Mouse (Mus musculus): ENCODE results near the gene Lin7a. TPM values are rescaled to one million over a fixed set of nuclear protein-coding genes. Genes with fewer than 3 reads are reported as not detected.

The Lin7a gene
- total RNA-seq (2014; fragmentation: Nextera tagmentation) = not detected in 2 replicates
- not detected in 2 replicates for total RNA-seq (2017)

DNA sequence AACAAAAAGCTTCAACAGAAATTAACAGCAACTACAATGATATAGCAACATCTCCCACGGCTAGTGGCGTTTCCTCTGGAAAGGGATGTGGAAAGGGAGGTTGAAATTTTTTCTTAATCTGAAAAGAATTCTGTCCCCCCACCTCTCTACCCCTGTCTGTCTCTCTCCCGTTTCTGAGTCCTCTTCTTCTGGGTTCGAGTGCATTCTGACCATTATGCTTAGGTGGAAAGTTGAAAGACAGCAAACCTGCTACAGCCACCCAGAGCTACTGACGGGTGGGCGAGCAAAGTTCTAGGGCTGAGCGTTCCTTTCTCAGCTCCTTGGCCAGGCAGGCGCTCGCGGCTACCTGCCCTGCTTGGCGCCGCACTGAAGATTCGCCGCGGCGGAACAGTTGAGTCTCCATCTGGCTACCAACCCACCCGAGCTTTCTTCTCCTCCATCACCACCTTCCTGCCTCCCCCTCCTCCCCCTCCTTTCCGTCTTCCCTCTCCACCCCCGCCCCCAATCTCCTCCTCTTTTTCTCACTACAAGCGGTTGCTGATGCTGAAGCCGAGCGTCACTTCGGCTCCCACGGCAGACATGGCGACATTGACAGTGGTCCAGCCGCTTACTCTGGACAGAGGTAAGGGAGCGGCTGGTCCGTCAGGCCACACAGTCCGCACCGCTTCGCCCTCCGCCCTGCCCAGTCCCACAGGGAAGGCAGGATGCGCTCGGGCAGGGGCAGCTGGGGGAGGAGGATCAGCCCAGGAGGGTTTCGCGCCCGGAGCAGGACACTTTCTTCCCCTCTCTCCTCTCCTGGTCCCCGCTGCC, at the start of gene Lin7a:
Gene Lin7a, plus strand, starts transcription at position 366 of the 810 bp plus-strand sequence.
- ATAC-seq (replicated peaks; ENCODE audit: poor library complexity, severe bottlenecking) = no peak

DNA sequence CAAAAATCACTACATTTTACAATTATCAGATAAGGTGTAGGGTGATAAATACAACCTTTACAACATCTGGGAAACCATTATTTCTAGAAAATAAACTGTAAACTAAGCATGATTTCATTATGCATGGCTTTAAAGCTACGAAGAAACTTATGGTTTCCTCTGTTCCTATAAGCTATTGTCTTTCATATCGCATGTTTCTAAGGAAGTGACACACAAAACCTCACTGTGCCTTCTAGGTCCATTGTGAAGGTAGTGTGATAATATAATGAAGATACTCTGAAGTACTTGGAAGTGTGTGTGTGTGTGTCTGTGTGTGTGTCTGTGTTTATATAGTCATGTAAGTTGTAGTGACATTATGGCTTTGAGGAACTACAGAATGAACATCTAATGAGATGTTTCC, 49.8 kb upstream of the Lin7a start:
- no peak for ATAC-seq (replicated peaks; ENCODE audit: poor library complexity, severe bottlenecking)

GRCm38 (mm10) chr10:107222406-107223185, 48.9 kb upstream of the Lin7a start:
- ATAC-seq (replicated peaks; ENCODE audit: poor library complexity, severe bottlenecking) = no peak

- ATAC-seq (replicated peaks; ENCODE audit: poor library complexity, severe bottlenecking) = no peak
Observed at GRCm38 (mm10) chr10:107223186-107223440, 48.4 kb upstream of the Lin7a start.

GRCm38 (mm10) chr10:107223821-107224220, 47.7 kb upstream of the Lin7a start:
- no peak for ATAC-seq (replicated peaks; ENCODE audit: poor library complexity, severe bottlenecking)

- no peak for ATAC-seq (replicated peaks; ENCODE audit: poor library complexity, severe bottlenecking)
Observed at GRCm38 (mm10) chr10:107224596-107225330, 46.7 kb upstream of the Lin7a start.

GRCm38 (mm10) chr10:107225331-107225835, 46.1 kb upstream of the Lin7a start:
- ATAC-seq (replicated peaks; ENCODE audit: poor library complexity, severe bottlenecking) = no peak

DNA sequence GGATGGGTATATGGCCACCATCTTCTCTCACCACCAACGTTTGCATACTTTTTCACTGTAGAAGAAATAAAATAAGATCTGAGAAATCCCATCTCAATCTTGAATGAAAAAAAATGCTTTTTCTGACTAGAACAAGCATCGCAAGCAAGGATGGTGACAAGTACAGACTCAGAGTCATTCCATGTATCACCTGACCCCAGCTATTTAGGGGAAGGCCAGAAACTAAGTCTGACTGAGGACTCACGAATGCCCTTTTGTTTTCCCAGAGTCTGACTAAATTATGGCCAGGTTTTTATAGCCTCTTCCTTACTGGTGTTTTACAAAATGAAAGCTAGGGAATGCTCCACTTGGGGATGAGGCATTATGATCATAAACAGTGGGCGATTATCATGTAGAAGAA, 45.6 kb upstream of the Lin7a start:
- ATAC-seq (replicated peaks; ENCODE audit: poor library complexity, severe bottlenecking) = no peak

DNA sequence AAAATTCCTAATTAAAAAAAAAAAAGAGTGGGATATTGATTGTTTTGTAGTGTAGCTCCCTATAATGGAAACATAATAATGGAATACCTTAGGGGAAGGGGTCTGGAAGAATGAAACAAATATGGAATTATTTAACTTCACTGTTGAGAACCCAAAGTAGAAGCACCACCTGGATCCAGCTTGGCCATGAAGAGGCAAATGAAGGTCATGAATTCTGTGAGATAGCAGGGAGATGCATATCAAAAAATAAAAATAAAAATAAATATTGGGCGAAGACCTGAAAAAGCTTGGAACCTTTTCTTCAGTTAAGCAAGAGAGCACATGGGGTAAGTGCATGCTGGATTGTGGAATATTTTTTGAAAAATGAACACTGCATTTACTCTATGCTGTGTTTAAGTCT, 43.6 kb upstream of the Lin7a start:
- ATAC-seq (replicated peaks; ENCODE audit: poor library complexity, severe bottlenecking) = no peak

GRCm38 (mm10) chr10:107228776-107229175, 42.7 kb upstream of the Lin7a start:
- ATAC-seq (replicated peaks; ENCODE audit: poor library complexity, severe bottlenecking) = no peak

GRCm38 (mm10) chr10:107229416-107229815, 42.1 kb upstream of the Lin7a start:
- ATAC-seq (replicated peaks; ENCODE audit: poor library complexity, severe bottlenecking) = no peak

GRCm38 (mm10) chr10:107230081-107230850, 41.2 kb upstream of the Lin7a start:
- ATAC-seq (replicated peaks; ENCODE audit: poor library complexity, severe bottlenecking) = no peak

DNA sequence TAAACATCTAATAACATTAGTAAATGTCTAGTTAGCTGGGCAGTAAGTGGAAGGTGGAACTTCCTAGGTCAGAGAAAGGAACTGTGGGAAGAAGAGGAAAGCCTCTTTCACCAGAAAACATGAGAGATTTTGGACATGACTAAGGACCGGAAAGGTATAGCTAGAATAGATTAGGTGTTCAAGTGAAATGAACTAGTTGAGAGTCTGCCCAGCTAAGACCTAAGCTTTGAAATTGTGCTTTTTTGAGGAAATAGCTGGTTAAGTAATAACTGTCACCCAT, 40.7 kb upstream of the Lin7a start:
- no peak for ATAC-seq (replicated peaks; ENCODE audit: poor library complexity, severe bottlenecking)

GRCm38 (mm10) chr10:107231421-107232010, 40.0 kb upstream of the Lin7a start:
- no peak for ATAC-seq (replicated peaks; ENCODE audit: poor library complexity, severe bottlenecking)

DNA sequence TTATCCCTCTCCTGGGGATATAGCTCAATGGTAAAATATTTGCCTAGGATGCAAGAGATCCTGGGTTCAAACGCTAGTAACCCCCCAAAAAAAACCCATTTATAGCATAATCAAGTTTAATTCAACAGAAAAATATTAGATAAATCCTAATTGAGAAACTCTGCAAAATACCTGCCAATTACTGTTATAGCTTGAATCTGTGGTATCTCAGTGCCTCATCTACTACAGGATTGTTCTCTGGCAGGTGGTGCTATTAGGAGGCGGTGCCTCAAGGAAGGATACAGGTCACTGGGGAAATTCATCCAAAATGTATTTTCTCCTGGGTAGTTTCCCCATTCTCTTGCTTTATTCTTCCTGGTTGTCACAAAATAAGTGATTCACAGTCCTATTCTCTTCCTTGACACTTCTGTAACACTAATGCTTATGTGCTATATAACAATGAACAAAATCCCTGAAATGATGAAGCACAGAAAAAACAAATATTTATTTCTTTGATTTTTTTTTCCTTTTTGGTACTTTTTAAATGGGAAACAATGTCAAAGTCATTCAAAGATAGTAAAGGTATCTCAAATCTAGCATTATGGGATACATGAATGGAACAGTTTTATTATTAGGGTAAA, 38.9 kb upstream of the Lin7a start:
- no peak for ATAC-seq (replicated peaks; ENCODE audit: poor library complexity, severe bottlenecking)

- no peak for ATAC-seq (replicated peaks; ENCODE audit: poor library complexity, severe bottlenecking)
Observed at GRCm38 (mm10) chr10:107233221-107233620, 38.3 kb upstream of the Lin7a start.

DNA sequence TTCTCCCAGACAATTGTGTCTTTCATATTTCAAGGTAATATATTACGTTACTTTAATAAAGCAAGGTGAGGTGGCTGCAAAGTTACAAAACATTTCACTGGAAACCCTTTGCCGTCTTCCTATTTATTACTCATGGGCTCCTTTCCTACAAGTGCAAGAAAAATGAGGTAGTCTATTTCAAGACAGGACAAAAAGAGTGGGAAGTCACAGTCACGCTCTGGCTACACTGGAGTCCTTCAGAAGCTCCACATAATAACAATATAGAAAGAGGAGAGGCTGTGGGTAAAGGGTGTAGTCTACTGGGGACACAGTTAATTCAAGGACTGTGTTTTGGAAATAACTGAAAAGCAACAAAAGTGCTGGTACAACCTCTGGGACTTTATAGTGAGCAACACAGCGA, 37.7 kb upstream of the Lin7a start:
- ATAC-seq (replicated peaks; ENCODE audit: poor library complexity, severe bottlenecking) = no peak

DNA sequence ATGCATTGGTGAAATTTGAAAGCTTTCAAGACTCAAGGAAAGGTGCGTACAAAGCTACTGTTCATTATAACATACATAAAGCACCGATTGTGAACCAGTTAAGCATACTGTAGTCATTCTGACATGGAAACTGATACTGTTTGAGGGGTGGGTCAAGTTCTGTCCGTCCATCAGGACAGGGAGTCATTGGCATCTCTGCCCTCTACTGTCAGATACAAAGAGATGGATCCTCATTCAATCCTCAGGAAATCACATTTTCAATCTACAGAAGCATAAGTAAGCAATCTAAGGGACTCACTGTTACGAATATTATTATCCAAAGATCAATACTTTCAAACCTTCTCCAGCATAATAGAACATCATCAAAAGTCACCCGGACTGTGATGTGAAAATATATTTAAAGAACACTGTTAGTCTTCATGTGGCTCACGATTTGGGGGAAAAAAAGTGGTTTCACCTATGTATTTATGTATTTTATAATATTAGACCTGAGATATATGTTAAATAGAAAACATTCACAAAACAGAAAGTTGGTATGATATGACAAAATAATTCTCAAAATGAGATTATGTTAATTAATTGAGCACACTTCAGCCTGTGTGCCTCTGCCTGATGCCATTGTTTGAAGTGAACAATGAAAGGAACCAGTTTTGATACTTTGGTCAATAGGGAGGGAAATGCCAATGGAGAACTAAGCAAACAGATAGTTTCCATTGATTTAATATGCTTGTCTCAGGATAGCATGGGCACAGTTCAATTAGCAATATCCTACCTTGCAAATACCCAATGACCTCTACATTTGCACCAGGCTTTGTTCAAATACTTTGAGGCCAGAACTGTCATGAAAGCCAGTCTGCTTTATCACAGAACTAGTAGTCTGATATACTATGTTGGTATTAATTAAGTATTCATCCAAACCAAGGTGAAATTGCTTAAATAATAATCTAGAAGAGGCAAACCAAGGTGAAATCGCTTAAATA, 36.8 kb upstream of the Lin7a start:
- no peak for ATAC-seq (replicated peaks; ENCODE audit: poor library complexity, severe bottlenecking)

Measured in granulocyte monocyte progenitor cell, adult 5-6 weeks (primary cell).